Mouse (Mus musculus): ENCODE data around the gene Gng7. TPM values are rescaled to one million over a fixed set of nuclear protein-coding genes. Genes with fewer than 3 reads are reported as not detected.
"Not testable (repeated sequence)": the region's sequence is repeated elsewhere in the genome, so short reads cannot be mapped to it uniquely, and the experiment has no call there.

Gene Gng7
- polyA plus RNA-seq, 1 experiment from 2014 or later: 2.1 TPM

DNA sequence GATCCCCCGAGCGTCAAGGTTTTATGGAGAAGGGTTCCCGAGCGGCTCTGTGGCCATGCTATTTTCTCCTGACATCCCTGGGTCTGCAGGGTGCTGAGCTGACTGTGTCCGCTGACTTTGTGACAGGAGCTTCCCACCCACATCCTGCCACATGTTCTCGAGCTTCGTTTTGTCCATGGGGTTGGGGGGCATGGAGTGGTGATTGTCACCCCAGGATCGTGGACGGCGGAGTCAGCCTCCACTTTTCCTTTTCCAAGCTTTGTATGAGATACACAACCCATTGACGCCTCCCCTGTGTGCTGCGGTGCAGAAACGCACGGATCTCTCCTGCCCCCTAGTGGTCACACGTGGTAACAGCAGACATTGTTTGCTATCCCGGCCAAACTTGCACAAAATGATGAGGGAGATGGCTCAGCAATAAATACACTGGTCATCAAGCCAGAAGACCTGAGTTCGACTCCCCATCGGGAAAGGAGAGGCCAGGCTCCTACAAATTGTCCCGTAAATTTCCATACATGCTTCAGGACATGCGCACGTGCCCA lies 19.6 kb downstream of the Gng7 start:
- ATAC-seq (replicated peaks; ENCODE audit: low FRiP score): no peak
- no peak overlapping the region for H3K4me3 ChIP-seq (ENCODE audit: low read depth, low read length)
- peaks cover 19% of the 10 kb centered on the region for H3K27me3 ChIP-seq (replicated peaks; ENCODE audit: control insufficient read depth, insufficient read depth, low read length)
- WGBS: 11% methylated on average over 21 of the region's 21 CpGs
- H3K9me3 ChIP-seq (ENCODE audit: control insufficient read depth, low read length): no peaks in the 10 kb centered on the region
- peak; percentile 72 for DNase-seq (ENCODE audit: low spot score)
- H3K9ac ChIP-seq (ENCODE audit: low read depth, low read length): no peak overlapping the region
- peaks cover 7% of the 10 kb centered on the region for H3K4me1 ChIP-seq (replicated peaks; ENCODE audit: control insufficient read depth, insufficient read depth, low read length)
- no peaks in the 10 kb centered on the region for H3K36me3 ChIP-seq (ENCODE audit: control insufficient read depth, insufficient read depth, low read length)
- no peak overlapping the region for H3K27ac ChIP-seq (ENCODE audit: low read depth, low read length)
- 0 out of 2 replicates have a peak overlapping the region, but pooled peaks have one; percentile 28 for H3K4me2 ChIP-seq

- DNase-seq (ENCODE audit: low spot score) (no peak), ATAC-seq (replicated peaks; ENCODE audit: low FRiP score) (no peak)
- H3K4me3 ChIP-seq (ENCODE audit: low read depth, low read length): no peak overlapping the region
- 0 out of 2 replicates have a peak overlapping the region, but pooled peaks have one; percentile 28 for H3K4me2 ChIP-seq
- peaks cover 5% of the 10 kb centered on the region; the same call in 1 of the 2 replicates for H3K4me1 ChIP-seq (replicated peaks; ENCODE audit: control insufficient read depth, insufficient read depth, low read length)
- H3K27ac ChIP-seq (ENCODE audit: low read depth, low read length): no peak overlapping the region
- H3K9ac ChIP-seq (ENCODE audit: low read depth, low read length): no peak overlapping the region
- H3K27me3 ChIP-seq (replicated peaks; ENCODE audit: control insufficient read depth, insufficient read depth, low read length): peaks cover 19% of the 10 kb centered on the region
- H3K9me3 ChIP-seq (ENCODE audit: control insufficient read depth, low read length): no peaks in the 10 kb centered on the region
- H3K36me3 ChIP-seq (ENCODE audit: control insufficient read depth, insufficient read depth, low read length): no peaks in the 10 kb centered on the region
- 43% methylated on average over 4 of the region's 4 CpGs for WGBS
Observed at GRCm38 (mm10) chr10:80994621-80995020, 20.1 kb downstream of the Gng7 start.

DNA sequence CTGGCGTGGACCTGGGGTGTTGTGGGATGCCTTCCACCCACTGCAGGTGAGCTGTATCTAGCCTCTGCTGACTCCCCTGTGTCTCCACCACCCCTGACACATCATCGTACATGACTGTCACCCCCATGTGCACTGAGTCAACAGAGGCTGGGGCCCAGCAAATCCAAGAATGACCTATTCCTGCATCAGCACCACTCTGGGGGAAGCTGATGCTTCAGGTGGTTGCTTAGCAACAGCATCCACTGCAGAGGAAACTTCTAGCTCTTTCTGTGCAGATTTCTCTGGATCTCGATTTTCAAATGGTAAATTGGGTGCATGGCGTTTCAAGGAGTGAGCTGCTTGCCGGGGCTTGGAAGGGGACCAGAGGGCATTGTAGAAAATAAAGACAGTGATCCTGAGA lies 21.5 kb downstream of the Gng7 start:
- no peak overlapping the region for H3K9ac ChIP-seq (ENCODE audit: low read depth, low read length)
- H3K4me2 ChIP-seq: no peak overlapping the region
- no peaks in the 10 kb centered on the region for H3K9me3 ChIP-seq (ENCODE audit: control insufficient read depth, low read length)
- DNase-seq (ENCODE audit: low spot score) (no peak), ATAC-seq (replicated peaks; ENCODE audit: low FRiP score) (no peak)
- 59% methylated on average over 5 of the region's 5 CpGs for WGBS
- H3K4me1 ChIP-seq (replicated peaks; ENCODE audit: control insufficient read depth, insufficient read depth, low read length): no peaks in the 10 kb centered on the region
- H3K4me3 ChIP-seq (ENCODE audit: low read depth, low read length): no peak overlapping the region
- no peaks in the 10 kb centered on the region for H3K36me3 ChIP-seq (ENCODE audit: control insufficient read depth, insufficient read depth, low read length)
- H3K27me3 ChIP-seq (replicated peaks; ENCODE audit: control insufficient read depth, insufficient read depth, low read length): peaks cover 27% of the 10 kb centered on the region
- H3K27ac ChIP-seq (ENCODE audit: low read depth, low read length): no peak overlapping the region

GRCm38 (mm10) chr10:80991945-80992344 lies 22.8 kb downstream of the Gng7 start:
- Histone ChIP-seq H3K4me3 (ENCODE audit: low read depth, low read length) (no peak overlapping the region), H3K9ac (ENCODE audit: low read depth, low read length) (no peak overlapping the region), H3K27ac (ENCODE audit: low read depth, low read length) (no peak overlapping the region), H3K27me3 (replicated peaks; ENCODE audit: control insufficient read depth, insufficient read depth, low read length) (peaks cover 26% of the 10 kb centered on the region), H3K4me2 (no peak overlapping the region), H3K9me3 (ENCODE audit: control insufficient read depth, low read length) (no peaks in the 10 kb centered on the region), H3K36me3 (ENCODE audit: control insufficient read depth, insufficient read depth, low read length) (no peaks in the 10 kb centered on the region), H3K4me1 (replicated peaks; ENCODE audit: control insufficient read depth, insufficient read depth, low read length) (peaks cover 2% of the 10 kb centered on the region; the same call in 1 of the 2 replicates)
- DNase-seq (ENCODE audit: low spot score) (no peak), ATAC-seq (replicated peaks; ENCODE audit: low FRiP score) (no peak)
- 64% methylated on average over 1 of the region's 1 CpGs for WGBS

DNA sequence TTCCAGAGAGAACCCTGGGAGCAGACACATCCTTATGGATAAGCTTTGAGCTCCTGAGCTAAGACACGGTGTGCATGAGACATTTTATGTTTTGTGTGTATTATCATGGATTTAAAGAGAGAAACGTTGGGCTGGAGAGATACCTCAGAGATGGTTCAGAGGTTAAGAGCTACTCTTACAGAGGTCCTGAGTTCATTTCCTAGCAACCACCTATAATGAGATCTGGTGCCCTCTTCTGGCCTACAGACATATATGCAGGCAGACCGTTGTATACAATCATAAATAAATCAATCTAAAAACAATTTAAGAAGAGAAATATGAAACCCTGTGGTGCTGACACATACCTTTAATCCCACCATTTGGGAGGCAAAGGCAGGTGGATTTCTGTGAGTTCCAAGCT lies 23.7 kb downstream of the Gng7 start:
- no peak for DNase-seq (ENCODE audit: low spot score)
- no peaks in the 10 kb centered on the region for H3K36me3 ChIP-seq (ENCODE audit: control insufficient read depth, insufficient read depth, low read length)
- no peak for ATAC-seq (replicated peaks; ENCODE audit: low FRiP score)
- no peaks in the 10 kb centered on the region for H3K9me3 ChIP-seq (ENCODE audit: control insufficient read depth, low read length)
- peaks cover 35% of the 10 kb centered on the region for H3K27me3 ChIP-seq (replicated peaks; ENCODE audit: control insufficient read depth, insufficient read depth, low read length)
- H3K27ac ChIP-seq (ENCODE audit: low read depth, low read length): no peak overlapping the region
- peaks cover 2% of the 10 kb centered on the region; the same call in 1 of the 2 replicates for H3K4me1 ChIP-seq (replicated peaks; ENCODE audit: control insufficient read depth, insufficient read depth, low read length)
- H3K9ac ChIP-seq (ENCODE audit: low read depth, low read length): no peak overlapping the region
- H3K4me3 ChIP-seq (ENCODE audit: low read depth, low read length): no peak overlapping the region
- 8% methylated on average over 3 of the region's 3 CpGs for WGBS
- H3K4me2 ChIP-seq: no peak overlapping the region

DNA sequence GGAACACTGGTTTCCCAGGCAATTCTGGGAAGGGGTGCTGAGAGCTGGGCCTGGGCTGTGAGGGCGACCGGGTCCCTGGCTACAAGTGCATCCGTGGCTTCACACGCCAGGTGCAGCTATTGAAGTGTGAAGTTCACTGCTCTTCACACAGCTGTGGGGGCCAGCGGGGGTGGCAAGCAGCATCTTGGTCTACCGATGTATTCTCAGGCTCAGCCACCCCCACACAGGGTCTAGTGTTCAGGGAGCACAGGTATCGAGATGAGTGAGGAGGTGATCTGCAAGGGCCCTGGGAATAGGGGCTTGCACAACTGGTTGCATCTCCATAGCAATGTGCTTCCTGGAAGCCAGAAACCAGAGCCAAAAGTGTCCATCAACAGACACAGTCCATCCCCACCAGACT lies 24.3 kb downstream of the Gng7 start:
- no peak overlapping the region for H3K9ac ChIP-seq (ENCODE audit: low read depth, low read length)
- no peak for ATAC-seq (replicated peaks; ENCODE audit: low FRiP score)
- H3K9me3 ChIP-seq (ENCODE audit: control insufficient read depth, low read length): no peaks in the 10 kb centered on the region
- 68% methylated on average over 7 of the region's 7 CpGs for WGBS
- no peaks in the 10 kb centered on the region for H3K36me3 ChIP-seq (ENCODE audit: control insufficient read depth, insufficient read depth, low read length)
- H3K4me3 ChIP-seq (ENCODE audit: low read depth, low read length): no peak overlapping the region
- peaks cover 41% of the 10 kb centered on the region for H3K27me3 ChIP-seq (replicated peaks; ENCODE audit: control insufficient read depth, insufficient read depth, low read length)
- no peak overlapping the region for H3K4me2 ChIP-seq
- H3K4me1 ChIP-seq (replicated peaks; ENCODE audit: control insufficient read depth, insufficient read depth, low read length): peaks cover 6% of the 10 kb centered on the region
- no peak for DNase-seq (ENCODE audit: low spot score)
- no peak overlapping the region for H3K27ac ChIP-seq (ENCODE audit: low read depth, low read length)

DNA sequence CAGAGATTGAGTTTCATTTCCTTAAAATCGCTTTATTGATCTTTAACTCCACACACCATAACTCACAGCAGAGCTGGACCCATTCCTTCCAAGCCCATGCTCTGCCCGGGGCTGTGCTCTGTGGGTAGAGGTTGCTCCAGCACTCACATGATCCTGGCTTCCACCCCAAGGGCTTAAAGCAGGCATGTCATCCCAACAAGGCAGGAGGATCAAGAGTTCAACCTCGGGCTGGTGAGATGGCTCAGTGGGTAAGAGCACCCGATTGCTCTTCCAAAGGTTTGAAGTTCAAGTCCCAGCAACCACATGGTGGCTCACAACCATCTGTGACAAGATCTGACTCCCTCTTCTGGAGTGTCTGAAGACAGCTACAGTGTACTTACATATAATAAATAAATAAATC lies 24.9 kb downstream of the Gng7 start:
- not testable (repeated sequence) for H3K9ac ChIP-seq (ENCODE audit: low read depth, low read length); H3K4me1 ChIP-seq (replicated peaks; ENCODE audit: control insufficient read depth, insufficient read depth, low read length); H3K36me3 ChIP-seq (ENCODE audit: control insufficient read depth, insufficient read depth, low read length); H3K27ac ChIP-seq (ENCODE audit: low read depth, low read length); H3K4me2 ChIP-seq; H3K4me3 ChIP-seq (ENCODE audit: low read depth, low read length); ATAC-seq (replicated peaks; ENCODE audit: low FRiP score); DNase-seq (ENCODE audit: low spot score); H3K9me3 ChIP-seq (ENCODE audit: control insufficient read depth, low read length)
- peaks cover 45% of the 10 kb centered on the region for H3K27me3 ChIP-seq (replicated peaks; ENCODE audit: control insufficient read depth, insufficient read depth, low read length)
- WGBS: 52% methylated on average over 4 of the region's 4 CpGs

DNA sequence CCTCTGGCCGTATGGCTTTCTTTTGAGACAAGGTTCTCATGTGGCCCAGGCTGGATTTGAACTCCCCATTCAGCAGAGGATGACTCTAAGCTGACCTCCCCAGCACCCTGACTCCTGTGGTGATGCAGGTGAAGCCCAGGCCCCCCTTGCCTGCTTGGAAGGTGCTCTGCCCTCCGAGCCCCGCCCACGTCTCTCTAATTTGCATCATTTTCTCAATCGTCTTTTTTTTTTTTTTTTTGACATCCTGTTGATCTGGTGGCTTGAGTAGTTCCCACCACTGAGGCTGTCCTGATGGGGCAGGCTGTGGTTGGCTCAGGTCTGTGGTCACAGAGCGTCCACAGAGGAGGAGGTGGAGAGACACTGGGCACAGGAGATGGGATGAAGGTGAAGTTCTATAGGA lies 25.3 kb downstream of the Gng7 start:
- no peak for DNase-seq (ENCODE audit: low spot score)
- H3K4me1 ChIP-seq (replicated peaks; ENCODE audit: control insufficient read depth, insufficient read depth, low read length): peaks cover 6% of the 10 kb centered on the region
- 61% methylated on average over 6 of the region's 6 CpGs for WGBS
- H3K36me3 ChIP-seq (ENCODE audit: control insufficient read depth, insufficient read depth, low read length): no peaks in the 10 kb centered on the region
- H3K9ac ChIP-seq (ENCODE audit: low read depth, low read length): no peak overlapping the region
- no peak for ATAC-seq (replicated peaks; ENCODE audit: low FRiP score)
- no peak overlapping the region for H3K4me2 ChIP-seq
- peaks cover 46% of the 10 kb centered on the region for H3K27me3 ChIP-seq (replicated peaks; ENCODE audit: control insufficient read depth, insufficient read depth, low read length)
- no peak overlapping the region for H3K27ac ChIP-seq (ENCODE audit: low read depth, low read length)
- no peak overlapping the region for H3K4me3 ChIP-seq (ENCODE audit: low read depth, low read length)
- no peaks in the 10 kb centered on the region for H3K9me3 ChIP-seq (ENCODE audit: control insufficient read depth, low read length)

DNA sequence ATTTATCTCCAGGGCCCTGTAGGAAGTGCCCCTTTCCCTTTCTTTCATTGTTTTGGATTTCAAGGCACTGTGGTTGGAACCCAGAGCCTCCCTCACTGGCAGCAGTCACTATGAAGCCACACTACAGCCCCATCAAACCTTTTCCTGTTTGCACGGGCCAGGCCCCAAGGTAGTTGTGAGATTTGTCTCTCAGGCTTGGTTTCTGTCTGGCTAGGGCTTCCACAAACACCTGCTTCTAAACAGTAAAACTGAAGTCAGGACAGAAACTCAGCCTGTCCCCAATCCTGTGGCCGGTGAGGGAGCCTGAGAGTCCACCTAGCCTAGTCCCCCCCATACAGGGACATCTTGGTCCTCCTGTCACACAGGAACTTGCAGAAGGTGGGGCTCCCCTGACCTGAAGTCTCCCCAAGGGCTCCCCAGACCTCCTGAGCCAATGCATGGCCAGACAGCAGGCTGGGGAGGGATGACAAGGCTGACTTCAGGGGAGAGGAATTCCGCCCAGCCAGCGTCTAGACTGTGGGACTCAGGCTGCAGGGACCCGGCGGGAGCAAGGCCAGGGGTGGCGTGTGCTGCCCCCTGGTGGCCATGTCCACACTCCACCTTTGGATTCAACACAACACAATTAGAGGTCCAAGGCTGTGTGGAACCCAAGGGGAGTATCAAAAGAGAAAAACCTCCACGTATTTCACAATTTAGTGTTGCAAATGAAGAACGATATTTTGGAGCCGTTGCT lies 26.9 kb downstream of the Gng7 start:
- 10% methylated on average over 10 of the region's 10 CpGs for WGBS
- Histone ChIP-seq H3K4me2 (no peak overlapping the region), H3K36me3 (ENCODE audit: control insufficient read depth, insufficient read depth, low read length) (no peaks in the 10 kb centered on the region), H3K9me3 (ENCODE audit: control insufficient read depth, low read length) (no peaks in the 10 kb centered on the region), H3K9ac (ENCODE audit: low read depth, low read length) (no peak overlapping the region), H3K27me3 (replicated peaks; ENCODE audit: control insufficient read depth, insufficient read depth, low read length) (peaks cover 46% of the 10 kb centered on the region), H3K4me1 (replicated peaks; ENCODE audit: control insufficient read depth, insufficient read depth, low read length) (peaks cover 6% of the 10 kb centered on the region), H3K4me3 (ENCODE audit: low read depth, low read length) (no peak overlapping the region), H3K27ac (ENCODE audit: low read depth, low read length) (no peak overlapping the region)
- DNase-seq (ENCODE audit: low spot score) (peak; percentile 84), ATAC-seq (replicated peaks; ENCODE audit: low FRiP score) (peak; percentile 71)

Measured in liver, embryonic 11.5 days (tissue).